Mouse (Mus musculus) midbrain, embryonic 11.5 days (tissue): ENCODE data around the gene Fbxo44. TPM values are rescaled to one million over a fixed set of nuclear protein-coding genes. Genes with fewer than 3 reads are reported as not detected.

Experiments used
- ATAC-seq: fragments of 200-750 bp; cut with Nextera tagmentation; 2 replicates; pipeline ENCODE4 v1.8.0; 2017; ENCODE audit warnings: moderate TSS enrichment, moderate library complexity; ENCODE audit not compliant: low FRiP score
- DNase-seq: peaks from one replicate; pipeline ENCODE4 v3.0.0; 2015; ENCODE audit warnings: low spot score; ENCODE audit errors: missing footprints
- H3K27ac ChIP-seq: fragments of 300-500 bp; sonication (generic); 2 replicates; pipeline ENCODE4 v1.5.1; 2014; ENCODE audit warnings: low read depth, low read length
- H3K27me3 ChIP-seq: fragments of 300-500 bp; sonication (generic); 2 replicates; pipeline ENCODE4 v1.6.1; 2014; ENCODE audit warnings: mild to moderate bottlenecking, low read length, moderate library complexity, mixed read lengths; ENCODE audit not compliant: control insufficient read depth, insufficient read depth
- H3K36me3 ChIP-seq: fragments of 300-500 bp; sonication (generic); 2 replicates; pipeline ENCODE4 v1.6.1; 2014; ENCODE audit warnings: mild to moderate bottlenecking, low read length, moderate library complexity, mixed read lengths; ENCODE audit not compliant: control insufficient read depth, insufficient read depth
- H3K4me1 ChIP-seq: fragments of 300-500 bp; sonication (generic); 2 replicates; pipeline ENCODE4 v1.6.1; 2014; ENCODE audit warnings: low read length; ENCODE audit not compliant: control insufficient read depth, insufficient read depth
- H3K4me2 ChIP-seq: fragments of 300-500 bp; sonication (generic); 2 replicates; pipeline ENCODE4 v1.6.1; 2014; ENCODE audit warnings: mild to moderate bottlenecking, moderate library complexity
- H3K4me3 ChIP-seq: fragments of 300-500 bp; sonication (generic); 2 replicates; pipeline ENCODE4 v1.5.1; 2014; ENCODE audit warnings: low read depth, low read length
- H3K9ac ChIP-seq: fragments of 300-500 bp; sonication (generic); 2 replicates; pipeline ENCODE4 v1.6.1; 2014; ENCODE audit warnings: low read length
- H3K9me3 ChIP-seq: fragments of 300-500 bp; sonication (generic); 2 replicates; pipeline ENCODE4 v1.6.1; 2016; ENCODE audit warnings: low read length; ENCODE audit not compliant: control insufficient read depth
- WGBS: fragments of 180-500 bp; shearing (Covaris S2); extraction: QIAGEN DNeasy Blood & Tissue Kit; methylation state at CpG from one replicate; pipeline ENCODE4 v1.1.7; 2014; 5-methylcytosine and 5-hydroxymethylcytosine counted together
- polyA plus RNA-seq: library from polyadenylated mRNA; unstranded; fragments of >200 nt; fragmentation: Nextera tagmentation; extraction: Ambion mirVana; gene quantifications from 2 replicates; pipeline ENCODE4 v1.2.1, GENCODE M21; 2014

Gene Fbxo44
- polyA plus RNA-seq, 1 experiment from 2014 or later, result 65.3 TPM

- ATAC-seq (peak; percentile 15), DNase-seq (peak; percentile 93)
- 24% methylated on average over 27 of the region's 27 CpGs for WGBS
Observed at GRCm38 (mm10) chr4:148158436-148159348, 1.6 kb downstream of the Fbxo44 start.

DNA sequence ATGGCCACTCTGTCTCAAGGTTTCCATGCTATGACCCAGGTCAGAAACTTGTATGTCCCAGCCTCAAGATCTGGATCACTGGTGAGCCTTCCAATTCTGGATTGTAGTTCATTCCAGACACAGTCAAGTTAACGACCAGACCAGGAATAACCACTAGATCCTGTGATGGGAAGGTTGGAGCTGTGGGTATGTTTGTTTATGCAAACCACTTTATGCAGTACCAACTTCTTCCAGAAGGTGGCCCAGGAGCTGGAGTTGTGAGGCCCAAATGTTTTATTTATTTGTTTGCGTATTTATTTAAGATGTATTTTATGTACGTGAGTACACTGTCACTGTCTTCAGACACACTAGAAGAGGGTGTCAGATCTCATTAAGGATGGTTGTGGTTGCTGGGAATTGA, 5.3 kb downstream of the Fbxo44 start:
- peak; percentile 94 for DNase-seq
- ATAC-seq, result no peak
- Histone ChIP-seq H3K9me3 (no peaks in the 10 kb centered on the region), H3K36me3 (peaks cover 2% of the 10 kb centered on the region; the same call in 1 of the 2 replicates), H3K4me1 (peaks cover 16% of the 10 kb centered on the region), H3K4me2 (no peak overlapping the region), H3K9ac (no peak overlapping the region), H3K27ac (no peak overlapping the region), H3K27me3 (no peaks in the 10 kb centered on the region), H3K4me3 (no peak overlapping the region)
- WGBS, result 64% methylated on average over 3 of the region's 3 CpGs

More at GRCm38 (mm10) chr4:148158436-148159348, 1.6 kb downstream of the Fbxo44 start:
- H3K36me3 ChIP-seq, result peaks cover 2% of the 10 kb centered on the region; the same call in 1 of the 2 replicates
- H3K4me3 ChIP-seq, result peak overlapping the region; percentile 65
- peak overlapping the region; percentile 88 for H3K4me2 ChIP-seq
- H3K27ac ChIP-seq, result peak overlapping the region; percentile 75
- H3K4me1 ChIP-seq, result peaks cover 18% of the 10 kb centered on the region
- no peaks in the 10 kb centered on the region for H3K9me3 ChIP-seq
- peak overlapping the region; percentile 77 for H3K9ac ChIP-seq
- H3K27me3 ChIP-seq, result peaks cover 30% of the 10 kb centered on the region

GRCm38 (mm10) chr4:148154006-148154405, 6.3 kb downstream of the Fbxo44 start:
- no peak overlapping the region for H3K9ac ChIP-seq
- H3K4me3 ChIP-seq, result no peak overlapping the region
- no peaks in the 10 kb centered on the region for H3K27me3 ChIP-seq
- WGBS, result 96% methylated on average over 4 of the region's 4 CpGs
- no peak for DNase-seq
- H3K4me2 ChIP-seq, result no peak overlapping the region
- H3K9me3 ChIP-seq, result no peaks in the 10 kb centered on the region
- H3K27ac ChIP-seq, result no peak overlapping the region
- H3K36me3 ChIP-seq, result peaks cover 2% of the 10 kb centered on the region; the same call in 1 of the 2 replicates
- peaks cover 16% of the 10 kb centered on the region for H3K4me1 ChIP-seq
- ATAC-seq, result no peak

DNA sequence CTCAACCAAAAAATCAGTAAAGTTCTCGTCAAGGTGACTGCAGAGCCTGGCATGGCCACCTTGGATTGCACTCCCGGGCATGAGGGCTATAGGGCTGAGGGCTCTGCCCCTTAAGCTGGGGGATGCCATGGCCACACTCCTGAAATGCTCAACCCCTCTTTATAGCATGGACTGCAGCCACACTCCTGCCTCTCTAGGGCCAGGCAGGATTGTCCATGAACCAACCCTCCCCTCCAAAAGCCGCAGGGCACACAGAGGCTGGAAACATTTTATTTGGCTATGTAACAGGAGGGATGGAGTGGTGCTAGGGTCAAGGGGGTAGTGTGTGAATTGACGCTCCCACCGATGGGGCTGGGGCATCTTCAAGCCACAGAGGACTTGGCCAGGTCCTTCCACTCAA, 7.7 kb downstream of the Fbxo44 start:
- Histone ChIP-seq H3K9me3 (no peaks in the 10 kb centered on the region), H3K4me1 (peaks cover 7% of the 10 kb centered on the region), H3K27me3 (no peaks in the 10 kb centered on the region), H3K27ac (no peak overlapping the region; the same call in 1 of the 2 replicates), H3K36me3 (0 out of 2 replicates have a peak, but pooled peaks cover 2% of the 10 kb centered on the region), H3K9ac (no peak overlapping the region), H3K4me2 (no peak overlapping the region), H3K4me3 (no peak overlapping the region)
- whole genome bisulfite sequencing, result 73% methylated on average over 5 of the region's 5 CpGs
- no peak for ATAC-seq
- DNase-seq, result no peak

GRCm38 (mm10) chr4:148151267-148152168, 8.8 kb downstream of the Fbxo44 start, which contains the start of gene Fbxo6:
TSS of gene Fbxo6 (minus strand) at chr4:148152140.
- ATAC-seq, result peak; percentile 92
- peaks cover 4% of the 10 kb centered on the region; the same call in 1 of the 2 replicates for H3K36me3 ChIP-seq
- H3K27ac ChIP-seq, result peak within 1 kb of the TSS; percentile 68
- H3K4me1 ChIP-seq, result peaks cover 7% of the 10 kb centered on the region
- no peaks in the 10 kb centered on the region for H3K27me3 ChIP-seq
- H3K4me2 ChIP-seq, result peak within 1 kb of the TSS; percentile 98
- H3K9me3 ChIP-seq, result no peaks in the 10 kb centered on the region
- H3K4me3 ChIP-seq, result peak within 1 kb of the TSS; percentile 45
- DNase-seq, result peak; percentile 96
- 2% methylated on average over 60 of the region's 67 CpGs for WGBS
- H3K9ac ChIP-seq, result peak within 1 kb of the TSS; percentile 78

DNA sequence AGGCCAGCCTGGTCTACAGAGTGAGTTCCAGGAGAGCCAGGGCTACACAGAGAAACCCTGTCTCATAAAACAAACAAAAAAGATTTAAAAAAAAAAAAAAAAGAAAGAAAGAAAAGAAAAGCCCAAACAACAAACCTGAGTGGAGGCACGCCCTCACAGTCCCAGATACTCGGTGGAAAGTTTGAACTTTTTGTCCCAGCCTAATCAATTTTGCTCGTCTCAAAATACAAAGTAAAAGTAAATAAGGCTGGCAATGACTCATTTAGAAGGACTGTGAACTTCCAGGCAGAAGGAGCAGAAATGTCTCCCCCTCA, 9.4 kb downstream of the Fbxo44 start:
- no peak for DNase-seq
- H3K9ac ChIP-seq, result peak overlapping the region; percentile 78
- WGBS, result 68% methylated on average over 3 of the region's 3 CpGs
- H3K4me3 ChIP-seq, result peak overlapping the region; percentile 45
- peaks cover 5% of the 10 kb centered on the region; the same call in 1 of the 2 replicates for H3K36me3 ChIP-seq
- no peak for ATAC-seq
- H3K27ac ChIP-seq, result no peak overlapping the region
- H3K4me2 ChIP-seq, result peak overlapping the region; percentile 98
- peaks cover 7% of the 10 kb centered on the region for H3K4me1 ChIP-seq
- H3K9me3 ChIP-seq, result no peaks in the 10 kb centered on the region
- H3K27me3 ChIP-seq, result no peaks in the 10 kb centered on the region

- no peak for DNase-seq
- peaks cover 7% of the 10 kb centered on the region for H3K4me1 ChIP-seq
- no peak overlapping the region for H3K4me3 ChIP-seq
- no peaks in the 10 kb centered on the region for H3K9me3 ChIP-seq
- no peaks in the 10 kb centered on the region for H3K27me3 ChIP-seq
- no peak for ATAC-seq
- WGBS, result 53% methylated on average over 7 of the region's 7 CpGs
- H3K4me2 ChIP-seq, result no peak overlapping the region
- H3K36me3 ChIP-seq, result peaks cover 3% of the 10 kb centered on the region; the same call in 1 of the 2 replicates
- no peak overlapping the region for H3K9ac ChIP-seq
- H3K27ac ChIP-seq, result no peak overlapping the region
Observed at GRCm38 (mm10) chr4:148150242-148150641, 10.0 kb downstream of the Fbxo44 start.

DNA sequence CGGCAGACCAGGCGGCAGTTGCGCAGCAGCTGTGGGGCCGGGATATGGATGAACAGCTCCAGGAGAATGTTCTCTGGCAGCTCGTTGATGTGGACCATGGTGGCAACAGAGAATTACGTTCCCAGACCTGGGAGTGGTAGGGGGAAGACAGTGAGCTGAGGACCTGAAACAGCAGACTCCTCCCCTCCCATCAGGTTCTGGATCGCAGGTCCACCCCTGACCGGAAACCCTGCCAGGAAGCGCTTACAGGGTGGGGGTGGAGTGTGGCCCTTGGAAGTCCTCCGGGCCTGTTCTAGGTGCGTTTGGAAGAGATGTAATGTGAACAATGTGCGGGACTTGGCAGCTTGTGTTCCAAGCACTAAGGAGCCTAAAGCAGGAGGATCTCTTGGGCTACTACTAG, 10.7 kb downstream of the Fbxo44 start:
- no peaks in the 10 kb centered on the region for H3K9me3 ChIP-seq
- DNase-seq (no peak), ATAC-seq (no peak)
- no peak overlapping the region for H3K9ac ChIP-seq
- no peak overlapping the region for H3K4me2 ChIP-seq
- no peak overlapping the region for H3K27ac ChIP-seq
- peaks cover 8% of the 10 kb centered on the region for H3K36me3 ChIP-seq
- H3K4me3 ChIP-seq, result no peak overlapping the region
- H3K4me1 ChIP-seq, result peaks cover 7% of the 10 kb centered on the region
- H3K27me3 ChIP-seq, result no peaks in the 10 kb centered on the region
- 74% methylated on average over 12 of the region's 12 CpGs for WGBS
